Mouse (Mus musculus) intestine, postnatal 0 days (tissue): Measurements from ENCODE around the gene Dnaic1. TPM values are rescaled to one million over a fixed set of nuclear protein-coding genes. Genes with fewer than 3 reads are reported as not detected.

Experiments
- ATAC-seq: fragments of 200-750 bp; cut with Nextera tagmentation; 2 replicates; pipeline ENCODE4 v1.8.0; 2017; ENCODE audit warnings: mild to moderate bottlenecking, moderate TSS enrichment, moderate library complexity
- H3K27ac ChIP-seq: fragments of 300-500 bp; sonication (generic); 2 replicates; pipeline ENCODE4 v1.5.1; 2014; ENCODE audit warnings: mild to moderate bottlenecking, low read depth, low read length, moderate library complexity
- H3K27me3 ChIP-seq: fragments of 300-500 bp; sonication (generic); replicated peaks from 2 replicates; pipeline ENCODE4 v1.6.1; 2014; ENCODE audit warnings: low read length, mixed read lengths; ENCODE audit not compliant: control insufficient read depth, insufficient read depth
- H3K36me3 ChIP-seq: fragments of 300-500 bp; sonication (generic); 2 replicates; pipeline ENCODE4 v1.6.1; 2014; ENCODE audit warnings: mild to moderate bottlenecking, moderate library complexity; ENCODE audit not compliant: control insufficient read depth, insufficient read depth
- H3K4me1 ChIP-seq: fragments of 300-500 bp; sonication (generic); replicated peaks from 2 replicates; pipeline ENCODE4 v1.6.1; 2014; ENCODE audit warnings: antibody characterized with exemption, low read length, mixed read lengths; ENCODE audit not compliant: control insufficient read depth, insufficient read depth
- H3K4me2 ChIP-seq: fragments of 300-500 bp; sonication (generic); replicated peaks from 2 replicates; pipeline ENCODE4 v1.6.1; 2014; ENCODE audit warnings: low read depth, mild to moderate bottlenecking, moderate library complexity
- H3K4me3 ChIP-seq: fragments of 300-500 bp; sonication (generic); 2 replicates; pipeline ENCODE4 v1.5.1; 2014; ENCODE audit warnings: low read depth, low read length
- H3K9ac ChIP-seq: fragments of 300-500 bp; sonication (generic); 2 replicates; pipeline ENCODE4 v1.6.1; 2014; ENCODE audit warnings: mild to moderate bottlenecking, low read depth, low read length
- H3K9me3 ChIP-seq: fragments of 300-500 bp; sonication (generic); 2 replicates; pipeline ENCODE4 v1.6.1; 2016; ENCODE audit warnings: mixed run types; ENCODE audit not compliant: control insufficient read depth
- CTCF ChIP-seq: sonication (generic); IDR thresholded peaks from 2 replicates; pipeline ENCODE4 v1.5.1; 2016; ENCODE audit warnings: low read depth, mild to moderate bottlenecking, control low read depth, antibody characterized with exemption, moderate library complexity
- WGBS: fragments of 180-500 bp; shearing (Covaris S2); extraction: QIAGEN DNeasy Blood & Tissue Kit; methylation state at CpG from one replicate; pipeline ENCODE4 v1.1.7; 2014; 5-methylcytosine and 5-hydroxymethylcytosine counted together
- polyA plus RNA-seq: library from polyadenylated mRNA; unstranded; fragments of >200 nt; fragmentation: Nextera tagmentation; extraction: Ambion mirVana; gene quantifications from 2 replicates; pipeline ENCODE4 v1.2.1, GENCODE M21; 2015

The Dnaic1 gene
- polyA plus RNA-seq, 1 experiment from 2014 or later, result 2.3 TPM

DNA sequence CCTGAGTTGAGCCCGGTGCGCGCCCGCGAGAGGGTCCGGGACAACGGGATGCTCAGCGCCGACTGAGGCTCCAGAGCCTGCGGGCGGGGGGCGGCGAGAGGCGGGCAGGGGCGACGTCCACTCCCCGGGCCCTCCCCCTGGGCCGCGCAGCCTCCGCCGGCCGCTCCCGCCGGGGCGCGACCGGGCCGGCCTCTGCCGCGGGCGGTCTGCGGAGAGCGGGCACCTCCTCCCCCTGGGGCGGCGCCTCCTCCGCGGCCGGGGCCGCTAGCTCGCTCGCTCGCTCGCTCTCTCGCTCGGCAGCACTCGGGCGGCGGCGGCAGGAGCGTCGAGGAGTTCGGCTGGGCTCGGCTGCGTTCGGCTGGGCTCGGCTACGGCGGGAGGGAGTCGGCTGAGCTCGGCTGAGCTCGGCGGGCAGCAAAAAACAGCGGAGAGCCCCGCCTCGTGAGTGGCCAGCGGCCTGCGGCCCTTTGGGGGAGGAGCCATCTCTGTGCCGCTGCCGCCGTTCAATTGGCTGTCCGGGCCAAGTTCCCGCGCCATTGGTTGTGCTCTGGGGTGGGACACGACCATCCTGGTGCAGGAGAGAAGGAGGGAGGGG, 70.4 kb downstream of the Dnaic1 start, which contains the start of gene Enho:
Enho (minus strand) TSS at position 412 of the 595 bp plus-strand sequence.
- Histone ChIP-seq H3K9ac (peak within 1 kb of the TSS; percentile 64), H3K27me3 (peaks cover 13% of the 10 kb centered on the region), H3K4me1 (no peaks in the 10 kb centered on the region), H3K4me2 (peak within 1 kb of the TSS; percentile 81), H3K4me3 (peak within 1 kb of the TSS; percentile 47), H3K27ac (peak within 1 kb of the TSS; percentile 60), H3K36me3 (no peaks in the 10 kb centered on the region), H3K9me3 (no peaks in the 10 kb centered on the region)
- no peak for TF ChIP-seq CTCF
- ATAC-seq, result peak; percentile 89
- WGBS, result under 1% methylated on average over 66 of the region's 74 CpGs

GRCm38 (mm10) chr4:41641199-41641822, 71.7 kb downstream of the Dnaic1 start:
- no peak for ATAC-seq

DNA sequence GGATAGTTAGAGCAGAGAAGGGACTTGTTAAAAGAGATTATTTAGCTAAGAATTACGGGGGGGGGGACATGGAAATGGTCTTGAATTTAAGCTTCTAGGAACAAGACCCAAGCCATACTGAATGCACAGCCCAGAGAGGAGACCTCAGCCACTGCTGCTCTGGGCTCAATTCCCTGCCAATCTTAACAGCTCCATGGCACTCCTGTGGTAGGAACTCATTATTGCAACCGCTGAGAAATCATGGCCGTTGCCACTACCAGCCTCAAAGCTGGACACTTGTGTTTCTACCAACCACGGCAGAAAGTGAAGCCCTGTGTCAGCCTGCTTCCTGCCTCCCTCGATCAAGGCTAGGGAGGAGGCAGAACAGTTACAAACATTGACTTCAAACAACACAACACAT, 75.9 kb downstream of the Dnaic1 start:
- H3K4me3 ChIP-seq, result no peak overlapping the region
- H3K4me2 ChIP-seq, result no peak overlapping the region
- no peak overlapping the region for H3K9ac ChIP-seq
- H3K27ac ChIP-seq, result no peak overlapping the region
- no peaks in the 10 kb centered on the region for H3K36me3 ChIP-seq
- H3K9me3 ChIP-seq, result no peaks in the 10 kb centered on the region
- WGBS, result 23% methylated on average over 5 of the region's 5 CpGs
- H3K27me3 ChIP-seq, result no peaks in the 10 kb centered on the region
- no peaks in the 10 kb centered on the region for H3K4me1 ChIP-seq
- ATAC-seq, result no peak
- TF ChIP-seq CTCF, result peak; percentile 67

More at GRCm38 (mm10) chr4:41641199-41641822, 71.7 kb downstream of the Dnaic1 start:
- Histone ChIP-seq H3K27me3 (peaks cover 13% of the 10 kb centered on the region), H3K36me3 (no peaks in the 10 kb centered on the region), H3K9ac (no peak overlapping the region), H3K4me3 (no peak overlapping the region), H3K9me3 (no peaks in the 10 kb centered on the region), H3K27ac (no peak overlapping the region), H3K4me2 (no peak overlapping the region), H3K4me1 (no peaks in the 10 kb centered on the region)
- 87% methylated on average over 6 of the region's 6 CpGs for WGBS
- no peak for TF ChIP-seq CTCF

- no peak for ATAC-seq
- no peak overlapping the region for H3K4me2 ChIP-seq
- no peaks in the 10 kb centered on the region for H3K4me1 ChIP-seq
- H3K9ac ChIP-seq, result no peak overlapping the region
- no peak for TF ChIP-seq CTCF
- H3K27ac ChIP-seq, result no peak overlapping the region
- WGBS, result 53% methylated on average over 4 of the region's 4 CpGs
- no peaks in the 10 kb centered on the region for H3K36me3 ChIP-seq
- no peaks in the 10 kb centered on the region for H3K27me3 ChIP-seq
- H3K4me3 ChIP-seq, result no peak overlapping the region
- no peaks in the 10 kb centered on the region for H3K9me3 ChIP-seq
Measured at GRCm38 (mm10) chr4:41648157-41648556, 78.6 kb downstream of the Dnaic1 start.

DNA sequence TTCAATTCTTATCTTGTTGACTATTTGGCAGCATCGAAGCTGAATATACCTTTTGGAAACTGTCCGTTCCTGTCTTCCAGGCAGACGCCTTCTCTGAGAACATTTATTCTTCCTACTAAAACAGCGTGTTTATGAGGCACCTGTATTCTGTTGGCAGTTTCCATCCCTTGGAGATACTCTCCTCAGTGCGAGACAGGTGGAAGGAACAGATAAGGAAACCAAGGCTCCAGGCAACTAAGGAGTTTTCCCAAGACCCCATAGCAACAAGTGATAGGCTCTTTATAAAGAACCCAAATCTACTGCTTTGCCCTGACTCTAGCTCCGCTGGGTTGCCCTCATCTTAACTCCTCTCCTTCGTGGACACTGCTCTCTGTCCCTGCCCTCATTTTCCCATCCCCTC, 79.1 kb downstream of the Dnaic1 start:
- H3K4me3 ChIP-seq, result no peak overlapping the region
- WGBS, result 60% methylated on average over 7 of the region's 7 CpGs

DNA sequence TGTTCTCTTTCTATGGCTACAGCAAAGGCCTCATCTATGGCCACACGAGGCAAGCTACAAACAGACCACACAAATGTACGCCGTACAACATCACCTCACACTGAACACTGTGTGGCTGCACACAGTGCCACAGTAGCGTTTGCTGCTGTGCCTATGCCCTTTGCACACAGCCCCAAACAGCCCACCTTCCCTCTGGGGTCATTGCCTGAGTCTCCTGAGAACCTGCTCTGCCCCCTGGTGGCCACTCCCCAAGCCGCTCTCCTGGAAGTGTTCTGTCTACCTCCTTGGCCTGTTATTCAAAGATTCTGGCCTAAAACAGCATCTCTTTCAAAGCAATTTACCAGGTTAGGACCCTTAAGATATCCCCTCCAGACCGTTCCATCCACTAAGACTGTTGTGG, 83.7 kb downstream of the Dnaic1 start:
- H3K4me2 ChIP-seq, result no peak overlapping the region

More for the DNA sequence above, 79.1 kb downstream of the Dnaic1 start:
- Histone ChIP-seq H3K9ac (no peak overlapping the region), H3K9me3 (no peaks in the 10 kb centered on the region), H3K36me3 (no peaks in the 10 kb centered on the region), H3K4me1 (no peaks in the 10 kb centered on the region), H3K27me3 (no peaks in the 10 kb centered on the region), H3K4me2 (no peak overlapping the region), H3K27ac (no peak overlapping the region)
- no peak for ATAC-seq
- TF ChIP-seq CTCF, result no peak

More for the DNA sequence above, 83.7 kb downstream of the Dnaic1 start:
- ATAC-seq, result no peak
- WGBS, result 45% methylated on average over 6 of the region's 6 CpGs
- no peak overlapping the region for H3K4me3 ChIP-seq
- no peak overlapping the region for H3K9ac ChIP-seq
- no peaks in the 10 kb centered on the region for H3K4me1 ChIP-seq
- no peaks in the 10 kb centered on the region for H3K27me3 ChIP-seq
- H3K27ac ChIP-seq, result no peak overlapping the region
- no peaks in the 10 kb centered on the region for H3K9me3 ChIP-seq
- peak; percentile 87 for TF ChIP-seq CTCF
- H3K36me3 ChIP-seq, result no peaks in the 10 kb centered on the region
